Mouse (Mus musculus) midbrain, embryonic 14.5 days (tissue): ENCODE measurements around the gene Larp6. TPM values are rescaled to one million over a fixed set of nuclear protein-coding genes. Genes with fewer than 3 reads are reported as not detected.

Experiments used
- ATAC-seq: fragments of 200-750 bp; cut with Nextera tagmentation; 2 replicates; pipeline ENCODE4 v1.8.0; 2017; ENCODE audit warnings: moderate number of reproducible peaks, moderate library complexity; ENCODE audit not compliant: low FRiP score, low TSS enrichment
- DNase-seq: peaks from one replicate; pipeline ENCODE4 v3.0.0-alpha.2; 2015
- H3K27ac ChIP-seq: fragments of 300-500 bp; sonication (generic); replicated peaks from 2 replicates; pipeline ENCODE4 v1.5.1; 2014; ENCODE audit warnings: mild to moderate bottlenecking, low read depth, low read length, moderate library complexity
- H3K27me3 ChIP-seq: fragments of 300-500 bp; sonication (generic); 2 replicates; pipeline ENCODE4 v1.6.1; 2014; ENCODE audit warnings: low read length, control low read depth, mixed read lengths; ENCODE audit not compliant: control insufficient read depth, insufficient read depth
- H3K36me3 ChIP-seq: fragments of 300-500 bp; sonication (generic); 2 replicates; pipeline ENCODE4 v1.6.1; 2014; ENCODE audit warnings: low read length, control low read depth; ENCODE audit not compliant: control insufficient read depth, insufficient read depth
- H3K4me1 ChIP-seq: fragments of 300-500 bp; sonication (generic); 2 replicates; pipeline ENCODE4 v1.6.1; 2014; ENCODE audit warnings: mild to moderate bottlenecking, antibody characterized with exemption, low read length, control low read depth; ENCODE audit not compliant: control insufficient read depth, insufficient read depth
- H3K4me2 ChIP-seq: fragments of 300-500 bp; sonication (generic); 2 replicates; pipeline ENCODE4 v1.6.1; 2014; ENCODE audit warnings: mild to moderate bottlenecking, low read length, moderate library complexity
- H3K4me3 ChIP-seq: fragments of 300-500 bp; sonication (generic); replicated peaks from 2 replicates; pipeline ENCODE4 v1.5.1; 2014; ENCODE audit warnings: low read depth, low read length
- H3K9ac ChIP-seq: fragments of 300-500 bp; sonication (generic); replicated peaks from 2 replicates; pipeline ENCODE4 v1.6.1; 2014; ENCODE audit warnings: mild to moderate bottlenecking, low read length, moderate library complexity
- H3K9me3 ChIP-seq: fragments of 300-500 bp; sonication (generic); 2 replicates; pipeline ENCODE4 v1.6.1; 2016; ENCODE audit warnings: low read length, control low read depth, mixed read lengths; ENCODE audit not compliant: control insufficient read depth
- WGBS: fragments of 180-500 bp; shearing (Covaris S2); extraction: QIAGEN DNeasy Blood & Tissue Kit; methylation state at CpG from one replicate; pipeline ENCODE4 v1.1.7; 2014; 5-methylcytosine and 5-hydroxymethylcytosine counted together
- polyA plus RNA-seq: library from polyadenylated mRNA; unstranded; fragments of >200 nt; fragmentation: Nextera tagmentation; extraction: Ambion mirVana; gene quantifications from 2 replicates; pipeline ENCODE4 v1.2.1, GENCODE M21; 2014

Larp6 gene
- polyA plus RNA-seq, 1 experiment from 2014 or later, result 13.7 TPM

DNA sequence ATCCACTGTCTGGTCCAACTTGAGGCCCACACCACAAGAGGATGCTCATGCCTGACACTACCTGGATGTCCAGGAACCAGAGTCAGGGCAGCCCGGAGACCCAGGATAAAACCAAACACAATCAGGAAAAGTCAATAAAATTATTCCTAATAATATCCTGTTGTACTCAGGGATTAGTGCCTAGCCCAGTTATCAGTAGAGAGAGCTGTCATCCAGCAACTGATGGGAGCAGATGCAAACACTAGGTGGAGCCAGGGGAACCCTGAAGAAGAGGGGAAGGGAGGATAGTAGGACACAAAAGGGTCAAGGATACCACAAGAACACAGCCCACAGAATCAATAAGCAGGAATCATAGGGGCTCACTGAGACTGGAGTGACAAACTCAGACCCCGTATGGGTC, 5.2 kb upstream of the Larp6 start:
- DNase-seq (no peak), ATAC-seq (no peak)
- Histone ChIP-seq H3K36me3 (no peaks in the 10 kb centered on the region), H3K27ac (no peak overlapping the region), H3K4me2 (no peak overlapping the region), H3K9ac (no peak overlapping the region), H3K9me3 (no peaks in the 10 kb centered on the region), H3K4me3 (no peak overlapping the region), H3K27me3 (no peaks in the 10 kb centered on the region), H3K4me1 (0 out of 2 replicates have a peak, but pooled peaks cover 1% of the 10 kb centered on the region)
- WGBS, result 95% methylated on average over 2 of the region's 2 CpGs

DNA sequence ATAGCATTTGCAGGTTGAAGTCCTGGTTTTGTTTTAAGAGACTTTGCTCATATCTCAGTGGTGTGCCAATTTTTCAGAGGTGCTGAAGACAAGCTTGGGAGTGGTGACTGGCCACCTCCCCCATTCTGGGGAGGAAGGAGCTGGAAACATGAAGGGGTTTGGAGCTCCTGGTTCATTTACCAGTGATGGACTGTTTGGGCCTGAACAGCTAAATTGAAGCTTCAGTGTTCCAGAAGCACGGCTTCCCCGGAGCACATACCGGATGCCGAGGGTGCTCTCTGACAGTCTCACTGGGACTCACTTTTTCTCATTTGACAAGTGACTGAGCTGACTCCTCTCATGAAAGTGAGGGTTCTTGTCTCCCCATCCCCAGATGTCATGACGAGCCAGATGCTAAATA, 4.2 kb upstream of the Larp6 start:
- peaks cover 10% of the 10 kb centered on the region for H3K4me1 ChIP-seq
- no peak overlapping the region for H3K27ac ChIP-seq
- no peak overlapping the region for H3K9ac ChIP-seq
- no peaks in the 10 kb centered on the region for H3K27me3 ChIP-seq
- no peaks in the 10 kb centered on the region for H3K9me3 ChIP-seq
- no peak overlapping the region for H3K4me2 ChIP-seq
- 88% methylated on average over 5 of the region's 5 CpGs for WGBS
- H3K36me3 ChIP-seq, result no peaks in the 10 kb centered on the region
- DNase-seq (no peak), ATAC-seq (no peak)
- H3K4me3 ChIP-seq, result no peak overlapping the region

DNA sequence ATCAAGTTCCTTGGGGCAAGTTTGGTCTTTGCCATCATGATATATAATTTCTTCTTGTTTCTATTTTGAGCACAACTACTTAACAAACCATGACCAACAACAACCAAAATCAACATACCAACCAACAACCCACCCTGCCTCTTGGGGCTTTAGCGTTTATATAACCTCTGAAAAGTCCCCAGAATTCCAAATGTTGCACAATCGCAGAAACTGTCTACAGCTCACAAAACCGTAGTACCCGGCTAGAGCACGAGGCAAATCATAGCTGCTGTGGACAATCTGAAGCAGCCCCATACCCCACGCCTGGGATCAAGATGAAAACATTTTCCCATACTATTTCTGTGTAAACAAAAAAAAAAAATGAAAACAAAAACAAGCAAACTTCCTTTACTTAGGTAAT, 3.1 kb upstream of the Larp6 start:
- Histone ChIP-seq H3K4me3 (no peak overlapping the region), H3K27ac (no peak overlapping the region), H3K4me1 (peaks cover 17% of the 10 kb centered on the region), H3K36me3 (no peaks in the 10 kb centered on the region), H3K27me3 (no peaks in the 10 kb centered on the region), H3K4me2 (no peak overlapping the region), H3K9ac (no peak overlapping the region), H3K9me3 (no peaks in the 10 kb centered on the region)
- DNase-seq, result no peak
- ATAC-seq, result no peak
- WGBS, result 89% methylated on average over 6 of the region's 6 CpGs

DNA sequence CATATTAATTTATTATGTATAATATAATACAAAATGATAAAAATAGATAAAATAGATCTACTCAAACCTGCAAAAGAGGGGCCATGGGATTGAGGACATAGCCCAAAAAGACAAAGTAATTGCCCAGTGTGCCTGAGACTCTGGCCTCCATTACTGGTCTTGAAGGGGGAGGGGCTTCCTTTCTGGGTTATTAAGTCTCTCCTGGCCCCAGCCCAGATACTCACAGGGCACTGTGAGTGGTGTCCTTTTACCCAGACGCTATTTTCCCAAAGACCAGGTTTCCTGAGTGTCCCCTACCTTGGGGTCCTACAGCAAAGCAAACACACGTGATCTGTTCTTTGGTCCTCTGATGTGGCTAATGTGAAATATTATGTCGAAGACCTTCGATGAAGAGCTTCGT, 778 bp upstream of the Larp6 start:
- H3K4me3 ChIP-seq, result no peak overlapping the region
- DNase-seq (no peak), ATAC-seq (no peak)
- no peaks in the 10 kb centered on the region for H3K27me3 ChIP-seq
- H3K9ac ChIP-seq, result no peak overlapping the region
- H3K4me1 ChIP-seq, result peaks cover 17% of the 10 kb centered on the region
- no peaks in the 10 kb centered on the region for H3K36me3 ChIP-seq
- 82% methylated on average over 5 of the region's 5 CpGs for WGBS
- H3K9me3 ChIP-seq, result no peaks in the 10 kb centered on the region
- H3K4me2 ChIP-seq, result peak overlapping the region; percentile 96
- no peak overlapping the region for H3K27ac ChIP-seq

DNA sequence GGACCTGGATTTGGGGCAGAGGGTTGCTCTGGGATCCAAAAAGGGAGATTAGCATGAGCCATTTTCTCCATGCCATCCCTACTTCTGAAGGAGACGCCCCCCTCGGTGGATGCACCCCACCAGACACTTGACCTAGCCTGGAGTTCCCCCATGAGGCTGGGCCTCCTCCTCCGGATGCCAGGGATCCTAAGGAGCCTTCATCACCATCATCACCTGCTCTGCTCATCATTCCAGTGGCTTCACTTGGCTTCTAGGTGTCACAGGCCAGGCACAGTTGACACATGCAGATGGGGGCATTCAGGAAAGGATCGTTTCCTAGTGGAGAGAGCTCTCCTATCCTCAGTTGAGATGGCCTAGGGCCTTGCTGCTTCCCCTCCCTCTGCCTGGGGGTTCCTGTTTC, 827 bp downstream of the Larp6 start:
- 29% methylated on average over 4 of the region's 4 CpGs for WGBS
- Histone ChIP-seq H3K4me1 (peaks cover 17% of the 10 kb centered on the region), H3K27me3 (no peaks in the 10 kb centered on the region), H3K4me3 (peak overlapping the region; percentile 59), H3K4me2 (peak overlapping the region; percentile 96), H3K9ac (peak overlapping the region; percentile 86), H3K36me3 (no peaks in the 10 kb centered on the region), H3K27ac (no peak overlapping the region), H3K9me3 (no peaks in the 10 kb centered on the region)
- ATAC-seq (no peak), DNase-seq (no peak)

DNA sequence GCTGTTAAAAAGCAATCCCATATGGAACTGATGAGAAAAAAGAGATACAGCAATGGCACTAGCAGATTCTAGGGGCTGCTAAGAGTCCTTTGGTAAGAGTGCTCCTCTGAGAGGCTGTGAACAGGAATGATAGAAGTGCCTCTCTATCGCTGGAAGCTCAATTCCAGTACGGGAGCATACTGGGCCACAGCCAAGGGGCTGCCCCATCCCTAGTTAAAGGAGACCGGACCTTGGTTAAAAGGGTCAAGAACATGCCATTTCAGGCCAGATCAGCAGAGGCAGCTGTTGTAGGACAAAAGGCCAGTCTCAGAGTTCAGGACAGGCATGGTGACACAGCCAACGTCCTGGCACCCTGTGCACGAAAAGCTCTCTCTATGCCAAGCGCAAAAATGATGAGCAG, 1.4 kb downstream of the Larp6 start:
- H3K36me3 ChIP-seq, result no peaks in the 10 kb centered on the region
- no peaks in the 10 kb centered on the region for H3K9me3 ChIP-seq
- ATAC-seq (no peak), DNase-seq (no peak)
- H3K4me2 ChIP-seq, result peak overlapping the region; percentile 96
- WGBS, result 82% methylated on average over 6 of the region's 6 CpGs
- no peak overlapping the region for H3K27ac ChIP-seq
- no peak overlapping the region for H3K9ac ChIP-seq
- H3K27me3 ChIP-seq, result no peaks in the 10 kb centered on the region
- H3K4me3 ChIP-seq, result peak overlapping the region; percentile 59; the same call in 1 of the 2 replicates
- H3K4me1 ChIP-seq, result peaks cover 17% of the 10 kb centered on the region

DNA sequence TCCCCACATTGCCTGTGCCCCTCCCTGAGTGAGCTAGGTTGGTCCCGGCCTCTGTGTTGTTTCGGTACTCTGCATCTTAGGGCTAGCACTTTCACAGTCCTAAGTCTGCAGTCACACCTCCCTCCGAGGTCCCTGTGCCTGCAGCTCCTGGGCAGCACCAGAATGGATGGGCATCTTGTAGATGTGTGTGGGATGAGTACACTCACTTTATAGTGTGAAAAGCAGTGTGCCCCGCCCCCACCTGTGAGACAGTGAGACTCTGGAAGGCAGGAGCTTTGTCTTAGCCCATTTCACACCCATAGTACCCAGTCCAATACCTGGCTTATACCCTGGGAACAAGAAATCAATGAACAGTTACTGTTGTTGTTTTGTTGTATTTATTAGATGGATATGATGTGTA, 2.5 kb downstream of the Larp6 start:
- H3K4me2 ChIP-seq, result peak overlapping the region; percentile 2; the same call in 1 of the 2 replicates
- no peaks in the 10 kb centered on the region for H3K27me3 ChIP-seq

DNA sequence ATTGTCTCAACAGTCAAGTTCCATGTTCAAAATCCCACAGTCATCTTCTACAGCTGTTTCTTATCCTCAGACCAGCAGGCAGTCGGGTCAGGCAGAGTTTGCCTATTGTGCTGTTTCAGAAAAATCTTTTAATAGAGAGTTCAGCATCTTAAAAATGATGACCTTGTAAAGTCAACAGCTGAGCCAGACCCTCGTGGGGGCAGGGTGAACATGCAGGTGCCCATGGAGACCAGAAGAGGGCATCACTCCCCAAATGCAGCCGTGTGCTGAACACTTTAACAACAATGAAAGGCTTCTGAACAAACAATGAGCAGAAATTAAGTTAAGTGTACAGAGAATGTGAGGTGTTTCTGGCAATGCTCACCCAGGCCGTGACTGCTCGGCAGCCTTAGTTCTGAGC, 3.0 kb downstream of the Larp6 start:
- H3K4me1 ChIP-seq, result peaks cover 17% of the 10 kb centered on the region
- 64% methylated on average over 5 of the region's 5 CpGs for WGBS
- ATAC-seq (no peak), DNase-seq (no peak)
- no peaks in the 10 kb centered on the region for H3K27me3 ChIP-seq
- H3K27ac ChIP-seq, result no peak overlapping the region
- H3K9ac ChIP-seq, result no peak overlapping the region
- H3K4me2 ChIP-seq, result no peak overlapping the region
- no peaks in the 10 kb centered on the region for H3K36me3 ChIP-seq
- H3K9me3 ChIP-seq, result no peaks in the 10 kb centered on the region
- no peak overlapping the region for H3K4me3 ChIP-seq

More for the DNA sequence above, 2.5 kb downstream of the Larp6 start:
- Histone ChIP-seq H3K4me3 (no peak overlapping the region), H3K9ac (no peak overlapping the region), H3K9me3 (no peaks in the 10 kb centered on the region), H3K27ac (no peak overlapping the region), H3K36me3 (no peaks in the 10 kb centered on the region), H3K4me1 (peaks cover 17% of the 10 kb centered on the region)
- DNase-seq, result no peak
- no peak for ATAC-seq
- WGBS, result 86% methylated on average over 4 of the region's 4 CpGs

DNA sequence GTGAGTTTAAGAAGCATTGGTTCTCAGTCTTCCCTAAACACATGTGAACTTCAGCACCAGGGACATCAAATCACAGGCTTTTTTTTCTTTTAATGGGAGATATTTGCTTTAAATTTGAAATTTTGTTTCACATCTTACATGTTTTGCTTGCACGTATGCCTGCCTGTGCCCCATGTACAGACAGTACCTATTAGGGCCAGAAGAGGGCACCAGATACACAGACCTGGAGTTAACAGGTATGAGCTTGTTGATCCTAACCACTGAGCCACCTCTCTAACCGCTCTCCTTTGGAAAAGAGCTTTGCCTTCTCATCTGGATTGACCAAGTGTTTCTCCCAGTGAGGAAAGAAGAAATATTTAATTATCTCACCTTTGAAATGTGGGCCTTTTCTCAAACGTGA, 5.5 kb downstream of the Larp6 start:
- Histone ChIP-seq H3K4me2 (no peak overlapping the region), H3K9me3 (no peaks in the 10 kb centered on the region), H3K4me1 (peaks cover 10% of the 10 kb centered on the region), H3K36me3 (no peaks in the 10 kb centered on the region), H3K27me3 (no peaks in the 10 kb centered on the region), H3K27ac (no peak overlapping the region), H3K4me3 (no peak overlapping the region), H3K9ac (no peak overlapping the region)
- peak; percentile 66 for DNase-seq
- WGBS, result 58% methylated on average over 3 of the region's 3 CpGs
- no peak for ATAC-seq
